ENCODE assay signal across 8 mouse cellular contexts in genomic region chr12:52847830-52848518, GRCm38 (mm10).
A peak's percentile ranks its signal among the peaks of the same experiment; 100 is the strongest.
DNase-seq lines count a peak whose midpoint lies in the region; ATAC-seq lines count a peak whose summit lies in the region.

No protein-coding gene starts in this region.

- intact Hi-C loops in heart, postnatal 25 days (cut with DNase I) = loop anchor here (2.0 to 5.0 kb wide), 2 partner anchors 15 to 34 kb away; no protein-coding TSS in a partner anchor
- intact Hi-C loops in left cerebral cortex, postnatal 25 days (cut with DNase I) = no loop called here

- ATAC-seq in embryonic facial prominence, embryonic 15.5 days (ENCODE audit: insufficient number of reproducible peaks, low FRiP score, low TSS enrichment, low read depth) = peak; percentile 80
- ATAC-seq in hindbrain, embryonic 14.5 days (ENCODE audit: low FRiP score) = peak; percentile 88
- ATAC-seq in midbrain, embryonic 11.5 days (ENCODE audit: low FRiP score) = peak; percentile 86

- H3K4me1 ChIP-seq in embryonic facial prominence, embryonic 15.5 days = peaks cover 14% of the 10 kb centered on the region
- H3K4me1 ChIP-seq in hindbrain, embryonic 14.5 days (replicated peaks; ENCODE audit: control insufficient read depth, insufficient read depth, low read length) = peaks cover 29% of the 10 kb centered on the region
- H3K4me1 ChIP-seq in midbrain, embryonic 11.5 days (ENCODE audit: control insufficient read depth, insufficient read depth, low read length) = peaks cover 7% of the 10 kb centered on the region

- no peaks in the 10 kb centered on the region for H3K9me3 ChIP-seq in embryonic facial prominence, embryonic 15.5 days (replicated peaks)
- H3K9me3 ChIP-seq in hindbrain, embryonic 14.5 days (ENCODE audit: control insufficient read depth, low read length) = no peaks in the 10 kb centered on the region
- H3K9me3 ChIP-seq in midbrain, embryonic 11.5 days (ENCODE audit: control insufficient read depth, low read length) = no peaks in the 10 kb centered on the region

- peak; percentile 98 for DNase-seq in heart, adult 11 months
- DNase-seq in heart, postnatal 25 days (ENCODE audit: low spot score) = no peak
- DNase-seq in hindbrain, embryonic 14.5 days (ENCODE audit: low spot score) = no peak
- DNase-seq in midbrain, embryonic 11.5 days (ENCODE audit: low spot score, missing footprints) = peak; percentile 88
- DNase-seq in right cerebral cortex, postnatal 10 days (ENCODE audit: low spot score in 2 of 2) = no peak
- DNase-seq in frontal cortex, adult 2 months (ENCODE audit: extremely low spot score in 1 of 2, low spot score in 1 of 2) = no peak
- DNase-seq in left cerebral cortex, postnatal 25 days (ENCODE audit: low spot score in 2 of 2) = no peak

- 55% methylated on average over 14 of the region's 14 CpGs for WGBS in embryonic facial prominence, embryonic 15.5 days
- 29% methylated on average over 13 of the region's 14 CpGs for WGBS in hindbrain, embryonic 14.5 days
- 53% methylated on average over 12 of the region's 14 CpGs for WGBS in midbrain, embryonic 11.5 days

- no peaks in the 10 kb centered on the region for H3K36me3 ChIP-seq in embryonic facial prominence, embryonic 15.5 days
- no peaks in the 10 kb centered on the region for H3K36me3 ChIP-seq in hindbrain, embryonic 14.5 days (replicated peaks; ENCODE audit: control insufficient read depth, insufficient read depth)
- no peaks in the 10 kb centered on the region for H3K36me3 ChIP-seq in midbrain, embryonic 11.5 days (ENCODE audit: control insufficient read depth, insufficient read depth, low read length)

- no peak overlapping the region for H3K9ac ChIP-seq in embryonic facial prominence, embryonic 15.5 days
- no peak overlapping the region for H3K9ac ChIP-seq in hindbrain, embryonic 14.5 days
- H3K9ac ChIP-seq in midbrain, embryonic 11.5 days (ENCODE audit: low read length) = no peak overlapping the region

- no peak overlapping the region for H3K4me2 ChIP-seq in embryonic facial prominence, embryonic 15.5 days (replicated peaks)
- H3K4me2 ChIP-seq in hindbrain, embryonic 14.5 days (replicated peaks) = no peak overlapping the region
- H3K4me2 ChIP-seq in midbrain, embryonic 11.5 days = no peak overlapping the region

- no peaks in the 10 kb centered on the region for H3K27me3 ChIP-seq in embryonic facial prominence, embryonic 15.5 days
- H3K27me3 ChIP-seq in hindbrain, embryonic 14.5 days (ENCODE audit: control insufficient read depth, insufficient read depth, low read length) = no peaks in the 10 kb centered on the region
- no peaks in the 10 kb centered on the region for H3K27me3 ChIP-seq in midbrain, embryonic 11.5 days (ENCODE audit: control insufficient read depth, insufficient read depth, low read length)

- no peak overlapping the region for H3K4me3 ChIP-seq in embryonic facial prominence, embryonic 15.5 days (replicated peaks)
- H3K4me3 ChIP-seq in hindbrain, embryonic 14.5 days (replicated peaks; ENCODE audit: low read length) = no peak overlapping the region
- H3K4me3 ChIP-seq in midbrain, embryonic 11.5 days (ENCODE audit: low read depth, low read length) = no peak overlapping the region

- H3K27ac ChIP-seq in embryonic facial prominence, embryonic 15.5 days (replicated peaks) = 0 out of 2 replicates have a peak overlapping the region, but pooled peaks have one; percentile 28
- H3K27ac ChIP-seq in hindbrain, embryonic 14.5 days = 0 out of 2 replicates have a peak overlapping the region, but pooled peaks have one; percentile 6
- peak overlapping the region; percentile 54 for H3K27ac ChIP-seq in midbrain, embryonic 11.5 days (ENCODE audit: low read depth, low read length)

Comparison
In these comparisons a context has a peak if more than half of its experiments do, and no peak if none do; other contexts are left out.
1. DNase-seq: peak in heart, adult 11 months (single experiment) and midbrain, embryonic 11.5 days (single experiment); none in heart, postnatal 25 days (single experiment), hindbrain, embryonic 14.5 days (single experiment), right cerebral cortex, postnatal 10 days (0 of 2), frontal cortex, adult 2 months (0 of 2) and left cerebral cortex, postnatal 25 days (0 of 2).
2. Peak in every context shown above with its lines, with median percentiles within 50 percentile points of each other: ATAC-seq and H3K27ac ChIP-seq.